Mouse (Mus musculus) lung, postnatal 0 days (tissue): ENCODE results near the gene Mpped2. TPM values are rescaled to one million over a fixed set of nuclear protein-coding genes. Genes with fewer than 3 reads are reported as not detected.

Experiments used
- ATAC-seq: fragments of 200-750 bp; cut with Nextera tagmentation; 2 replicates; pipeline ENCODE4 v1.8.0; 2017; ENCODE audit warnings: moderate library complexity
- DNase-seq: peaks from one replicate; pipeline ENCODE4 v3.0.0-alpha.2; 2016; ENCODE audit warnings: low spot score
- H3K27ac ChIP-seq: fragments of 300-500 bp; sonication (generic); 2 replicates; pipeline ENCODE4 v1.5.1; 2014; ENCODE audit warnings: antibody characterized with exemption, mild to moderate bottlenecking, low read length, mixed read lengths
- H3K27me3 ChIP-seq: fragments of 300-500 bp; sonication (generic); replicated peaks from 2 replicates; pipeline ENCODE4 v1.6.1; 2014; ENCODE audit warnings: low read length, mixed read lengths; ENCODE audit not compliant: insufficient read depth
- H3K36me3 ChIP-seq: fragments of 300-500 bp; sonication (generic); 2 replicates; pipeline ENCODE4 v1.6.1; 2014; ENCODE audit warnings: low read length, mixed read lengths; ENCODE audit not compliant: insufficient read depth
- H3K4me1 ChIP-seq: fragments of 300-500 bp; sonication (generic); 2 replicates; pipeline ENCODE4 v1.6.1; 2014; ENCODE audit warnings: antibody characterized with exemption, low read depth, low read length, mixed read lengths; ENCODE audit not compliant: insufficient read depth
- H3K4me2 ChIP-seq: fragments of 300-500 bp; sonication (generic); replicated peaks from 2 replicates; pipeline ENCODE4 v1.6.1; 2014; ENCODE audit warnings: low read depth, mild to moderate bottlenecking, low read length, moderate library complexity, mixed read lengths
- H3K4me3 ChIP-seq: fragments of 300-500 bp; sonication (generic); 2 replicates; pipeline ENCODE4 v1.5.1; 2014; ENCODE audit warnings: low read depth, low read length
- H3K9ac ChIP-seq: fragments of 300-500 bp; sonication (generic); replicated peaks from 2 replicates; pipeline ENCODE4 v1.6.1; 2014; ENCODE audit warnings: low read depth, mild to moderate bottlenecking
- H3K9me3 ChIP-seq: fragments of 300-500 bp; sonication (generic); 2 replicates; pipeline ENCODE4 v1.6.1; 2016; ENCODE audit warnings: low read length, mixed read lengths
- CTCF ChIP-seq: IDR thresholded peaks from 2 replicates; pipeline ENCODE4 v1.5.1; 2016; ENCODE audit warnings: antibody characterized with exemption, mild to moderate bottlenecking
- EP300 ChIP-seq: IDR thresholded peaks from 2 replicates; pipeline ENCODE4 v1.6.1; 2016; ENCODE audit warnings: antibody characterized with exemption, mild to moderate bottlenecking, control low read depth
- WGBS: fragments of 180-500 bp; shearing (Covaris S2); extraction: QIAGEN DNeasy Blood & Tissue Kit; methylation state at CpG from one replicate; pipeline ENCODE4 v1.1.7; 2014; 5-methylcytosine and 5-hydroxymethylcytosine counted together
- polyA plus RNA-seq: library from polyadenylated mRNA; unstranded; fragments of >200 nt; fragmentation: Nextera tagmentation; extraction: Ambion mirVana; gene quantifications from 2 replicates; pipeline ENCODE4 v1.2.1, GENCODE M21; 2015

The Mpped2 gene
- polyA plus RNA-seq, 1 experiment from 2014 or later: 9.7 TPM

- no peak for DNase-seq
- no peak overlapping the region for H3K4me2 ChIP-seq
- WGBS: 71% methylated on average over 9 of the region's 9 CpGs
These were observed 156.3 kb downstream of the Mpped2 start for GRCm38 (mm10) chr2:106849389-106849788.

GRCm38 (mm10) chr2:106851515-106851914 lies 158.4 kb downstream of the Mpped2 start:
- H3K27me3 ChIP-seq: no peaks in the 10 kb centered on the region
- H3K4me1 ChIP-seq: peaks cover 2% of the 10 kb centered on the region; the same call in 1 of the 2 replicates
- TF ChIP-seq EP300 (no peak), CTCF (no peak)
- no peak overlapping the region for H3K9ac ChIP-seq
- no peak overlapping the region for H3K27ac ChIP-seq
- H3K4me3 ChIP-seq: no peak overlapping the region
- no peak overlapping the region for H3K4me2 ChIP-seq
- H3K36me3 ChIP-seq: no peaks in the 10 kb centered on the region
- no peaks in the 10 kb centered on the region for H3K9me3 ChIP-seq
- DNase-seq (no peak), ATAC-seq (no peak)
- 54% methylated on average over 8 of the region's 8 CpGs for WGBS

More at GRCm38 (mm10) chr2:106849389-106849788, 156.3 kb downstream of the Mpped2 start:
- no peak for ATAC-seq
- TF ChIP-seq EP300 (no peak), CTCF (no peak)
- H3K27me3 ChIP-seq: no peaks in the 10 kb centered on the region
- no peak overlapping the region for H3K9ac ChIP-seq
- no peaks in the 10 kb centered on the region for H3K36me3 ChIP-seq
- H3K4me3 ChIP-seq: no peak overlapping the region
- no peak overlapping the region for H3K27ac ChIP-seq
- peaks cover 12% of the 10 kb centered on the region; the same call in 1 of the 2 replicates for H3K4me1 ChIP-seq
- H3K9me3 ChIP-seq: no peaks in the 10 kb centered on the region

GRCm38 (mm10) chr2:106854213-106854612 lies 161.1 kb downstream of the Mpped2 start:
- Histone ChIP-seq H3K4me3 (no peak overlapping the region), H3K4me2 (no peak overlapping the region), H3K9ac (no peak overlapping the region), H3K36me3 (no peaks in the 10 kb centered on the region), H3K27me3 (no peaks in the 10 kb centered on the region), H3K9me3 (no peaks in the 10 kb centered on the region), H3K27ac (no peak overlapping the region), H3K4me1 (peaks cover 2% of the 10 kb centered on the region; the same call in 1 of the 2 replicates)
- no peak for ATAC-seq
- no peak for DNase-seq
- WGBS: 53% methylated on average over 4 of the region's 4 CpGs
- TF ChIP-seq EP300: no peak
- no peak for TF ChIP-seq CTCF

- H3K4me2 ChIP-seq: no peak overlapping the region
- no peak overlapping the region for H3K4me3 ChIP-seq
- H3K9me3 ChIP-seq: no peaks in the 10 kb centered on the region
- TF ChIP-seq EP300: no peak
- TF ChIP-seq CTCF: no peak
- H3K9ac ChIP-seq: no peak overlapping the region
- DNase-seq (no peak), ATAC-seq (no peak)
- no peaks in the 10 kb centered on the region for H3K36me3 ChIP-seq
- WGBS: 33% methylated on average over 8 of the region's 8 CpGs
- H3K27ac ChIP-seq: no peak overlapping the region
- peaks cover 2% of the 10 kb centered on the region; the same call in 1 of the 2 replicates for H3K4me1 ChIP-seq
- H3K27me3 ChIP-seq: no peaks in the 10 kb centered on the region
These were observed 161.7 kb downstream of the Mpped2 start for GRCm38 (mm10) chr2:106854758-106855157.

- peaks cover 2% of the 10 kb centered on the region; the same call in 1 of the 2 replicates for H3K4me1 ChIP-seq
- no peak overlapping the region for H3K4me3 ChIP-seq
- no peaks in the 10 kb centered on the region for H3K36me3 ChIP-seq
- no peak overlapping the region for H3K9ac ChIP-seq
- H3K4me2 ChIP-seq: no peak overlapping the region
- no peaks in the 10 kb centered on the region for H3K9me3 ChIP-seq
- DNase-seq (no peak), ATAC-seq (no peak)
- H3K27me3 ChIP-seq: no peaks in the 10 kb centered on the region
- no peak for TF ChIP-seq CTCF
- TF ChIP-seq EP300: no peak
- WGBS: 29% methylated on average over 13 of the region's 13 CpGs
- H3K27ac ChIP-seq: no peak overlapping the region
These were observed 162.1 kb downstream of the Mpped2 start for GRCm38 (mm10) chr2:106855184-106855583.

- WGBS: 34% methylated on average over 12 of the region's 12 CpGs
- no peak for DNase-seq
- Histone ChIP-seq H3K4me2 (no peak overlapping the region), H3K9me3 (no peaks in the 10 kb centered on the region), H3K27me3 (no peaks in the 10 kb centered on the region), H3K9ac (no peak overlapping the region), H3K27ac (no peak overlapping the region), H3K4me1 (peaks cover 2% of the 10 kb centered on the region; the same call in 1 of the 2 replicates), H3K4me3 (no peak overlapping the region), H3K36me3 (no peaks in the 10 kb centered on the region)
- TF ChIP-seq CTCF: peak; percentile 55
- no peak for TF ChIP-seq EP300
- peak; percentile 37 for ATAC-seq
These were observed 162.7 kb downstream of the Mpped2 start for GRCm38 (mm10) chr2:106855623-106856350.
